In genomic region chr4:123305789-123306188, GRCm38 (mm10) we compare ENCODE assay signal across 9 mouse cellular contexts. TPM values are rescaled to one million over a fixed set of nuclear protein-coding genes. Genes with fewer than 3 reads are reported as not detected.
DNase-seq lines count a peak whose midpoint lies in the region; ATAC-seq and TF ChIP-seq lines count a peak whose summit lies in the region.
"Had no signal": no experiment of that assay in that cellular context is flagged by ENCODE, and none has a peak within 500 bp of the region (broad histone marks: within the 10 kb centered on the region; RNA-seq: fewer than 3 reads in every experiment).

No protein-coding gene starts in this region.

- peak; percentile 89 for TF ChIP-seq CTCF in heart, adult 2 months (IDR thresholded peaks at IDR 0.05)
- peak; percentile 42 for TF ChIP-seq CTCF in ES-Bruce4 (IDR thresholded peaks at IDR 0.05; ENCODE audit: low read depth, low read length)

- TF ChIP-seq EP300 in heart, adult 2 months (IDR thresholded peaks at IDR 0.05; ENCODE audit: insufficient read depth, low read depth, low read length): no peak
- TF ChIP-seq EP300 in ES-Bruce4 (IDR thresholded peaks at IDR 0.05; ENCODE audit: insufficient read depth, low read depth, low read length): no peak

- H3K9me3 ChIP-seq in ES-Bruce4 (replicated peaks; ENCODE audit: control insufficient read depth, insufficient read depth, low read length, poor library complexity, severe bottlenecking): peaks cover 6% of the 10 kb centered on the region
- H3K9me3 ChIP-seq in hindbrain, embryonic 12.5 days (replicated peaks): no peaks in the 10 kb centered on the region
- peaks cover 5% of the 10 kb centered on the region; the same call in 1 of the 2 replicates for H3K9me3 ChIP-seq in liver, embryonic 11.5 days (ENCODE audit: control insufficient read depth, low read length)

- DNase-seq in heart, adult 2 months: peak; percentile 19 to 49
- no peak for DNase-seq in heart, adult 11 months
- DNase-seq in embryo, embryonic 10 days (ENCODE audit: low spot score): peak; percentile 74
- DNase-seq in liver, embryonic 11.5 days (ENCODE audit: low spot score): peak; percentile 60
- DNase-seq in naive thymus-derived CD4-positive, alpha-beta T cell, adult 2 months (ENCODE audit: low read depth): peak; percentile 71
- DNase-seq in spleen, postnatal 4 days (ENCODE audit: low spot score in 2 of 2): no peak

- ATAC-seq in hindbrain, embryonic 12.5 days (ENCODE audit: low FRiP score): 0 out of 2 replicates have a peak, but pooled peaks have one; percentile 19
- peak; percentile 60 for ATAC-seq in liver, embryonic 11.5 days (replicated peaks; ENCODE audit: low FRiP score)

- TF ChIP-seq POLR2A in heart, adult 2 months (IDR thresholded peaks at IDR 0.05; ENCODE audit: insufficient read depth, low read depth, low read length): no peak
- TF ChIP-seq POLR2A in ES-Bruce4 (IDR thresholded peaks at IDR 0.05; ENCODE audit: insufficient read depth, low read length): no peak

- no peaks in the 10 kb centered on the region for H3K27me3 ChIP-seq in heart, adult 2 months (ENCODE audit: control insufficient read depth, insufficient read depth, low read length)
- H3K27me3 ChIP-seq in ES-Bruce4 (ENCODE audit: control insufficient read depth, insufficient read depth, low read length, poor library complexity, severe bottlenecking): no peaks in the 10 kb centered on the region
- no peaks in the 10 kb centered on the region for H3K27me3 ChIP-seq in hindbrain, embryonic 12.5 days
- no peaks in the 10 kb centered on the region for H3K27me3 ChIP-seq in liver, embryonic 11.5 days (replicated peaks; ENCODE audit: control insufficient read depth, insufficient read depth, low read length)

- no peaks in the 10 kb centered on the region for H3K36me3 ChIP-seq in heart, adult 2 months (ENCODE audit: control insufficient read depth, insufficient read depth, low read length)
- peaks cover 15% of the 10 kb centered on the region for H3K36me3 ChIP-seq in ES-Bruce4 (ENCODE audit: control insufficient read depth, insufficient read depth, low read length, poor library complexity, severe bottlenecking)
- peaks cover 38% of the 10 kb centered on the region for H3K36me3 ChIP-seq in hindbrain, embryonic 12.5 days
- peaks cover 25% of the 10 kb centered on the region for H3K36me3 ChIP-seq in liver, embryonic 11.5 days (ENCODE audit: control insufficient read depth, insufficient read depth, low read length)

- H3K4me3 ChIP-seq in heart, adult 2 months: no peak overlapping the region
- no peak overlapping the region for H3K4me3 ChIP-seq in ES-Bruce4 (ENCODE audit: low read depth, low read length)
- no peak overlapping the region for H3K4me3 ChIP-seq in hindbrain, embryonic 12.5 days
- no peak overlapping the region for H3K4me3 ChIP-seq in liver, embryonic 11.5 days (ENCODE audit: low read depth, low read length)

- H3K79me2 ChIP-seq in heart, adult 2 months (replicated peaks; ENCODE audit: control insufficient read depth, insufficient read depth, low read length): no peaks in the 10 kb centered on the region

- H3K4me1 ChIP-seq in heart, adult 2 months (ENCODE audit: control insufficient read depth, insufficient read depth, low read length): peaks cover 1% of the 10 kb centered on the region; the same call in 1 of the 2 replicates
- H3K4me1 ChIP-seq in ES-Bruce4 (ENCODE audit: control insufficient read depth, insufficient read depth, low read length): no peaks in the 10 kb centered on the region
- H3K4me1 ChIP-seq in hindbrain, embryonic 12.5 days: no peaks in the 10 kb centered on the region
- no peaks in the 10 kb centered on the region for H3K4me1 ChIP-seq in liver, embryonic 11.5 days (replicated peaks; ENCODE audit: control insufficient read depth, insufficient read depth, low read length)

- 10% methylated on average over 3 of the region's 3 CpGs for WGBS in heart, adult 2 months
- 46% methylated on average over 3 of the region's 3 CpGs for WGBS in hindbrain, embryonic 12.5 days
- 21% methylated on average over 3 of the region's 3 CpGs for WGBS in liver, embryonic 11.5 days

- H3K9ac ChIP-seq in heart, adult 2 months (ENCODE audit: low read depth, low read length): no peak overlapping the region
- H3K9ac ChIP-seq in ES-Bruce4 (ENCODE audit: low read depth, poor library complexity, severe bottlenecking): no peak overlapping the region
- H3K9ac ChIP-seq in hindbrain, embryonic 12.5 days: no peak overlapping the region
- H3K9ac ChIP-seq in liver, embryonic 11.5 days (ENCODE audit: low read depth, low read length): no peak overlapping the region

- no peak overlapping the region for H3K4me2 ChIP-seq in hindbrain, embryonic 12.5 days (replicated peaks)
- H3K4me2 ChIP-seq in liver, embryonic 11.5 days: no peak overlapping the region

- intact Hi-C loops in heart, adult 2 months (cut with DNase I): loop anchor here (5.0 to 10.0 kb wide), 5 partner anchors 52 to 589 kb away; no protein-coding TSS in a partner anchor

- no peak overlapping the region for H3K27ac ChIP-seq in heart, adult 2 months
- H3K27ac ChIP-seq in ES-Bruce4 (ENCODE audit: insufficient read depth, low read length): no peak overlapping the region
- H3K27ac ChIP-seq in hindbrain, embryonic 12.5 days: no peak overlapping the region
- no peak overlapping the region for H3K27ac ChIP-seq in liver, embryonic 11.5 days (ENCODE audit: low read depth, low read length)

RNA-seq across cellular contexts. Expression of gene Oxct2a, which starts 17.6 kb away (rescaled TPM):
- total RNA-seq in heart, adult 2 months (2021): not detected
- 0.06 TPM in 1 of 2 replicates, not detected in the other for polyA plus RNA-seq in heart, adult 2 months (2012; rRNA removed)
- polyA plus RNA-seq in ES-Bruce4 (2011; ENCODE audit: insufficient read depth, insufficient read length, low read depth, missing spikeins): 0.45 TPM in 1 of 2 replicates, not detected in the other
- polyA plus RNA-seq in hindbrain, embryonic 12.5 days (2016; fragmentation: Nextera tagmentation; extraction: Ambion mirVana): not detected in 2 replicates
- 0.18 TPM in 1 of 2 replicates, not detected in the other for polyA plus RNA-seq in liver, embryonic 11.5 days (2014; fragmentation: Nextera tagmentation; extraction: Ambion mirVana)
- polyA plus RNA-seq: frontal cortex, adult 2 months had no signal

RNA-seq across cellular contexts. Expression of gene Bmp8a, which starts 37.3 kb away (rescaled TPM):
- not detected for total RNA-seq in heart, adult 2 months (2021)
- polyA plus RNA-seq in heart, adult 2 months (2012; rRNA removed): not detected in 2 replicates
- polyA plus RNA-seq in ES-Bruce4 (2011; ENCODE audit: insufficient read depth, insufficient read length, low read depth, missing spikeins): 2.3 and 2.4 TPM in 2 replicates
- polyA plus RNA-seq in hindbrain, embryonic 12.5 days (2016; fragmentation: Nextera tagmentation; extraction: Ambion mirVana): 0.36 TPM in 1 of 2 replicates, not detected in the other
- polyA plus RNA-seq in liver, embryonic 11.5 days (2014; fragmentation: Nextera tagmentation; extraction: Ambion mirVana): 0.42 and 0.63 TPM in 2 replicates

RNA-seq across cellular contexts. Expression of gene Pabpc4, which starts 43.6 kb away (rescaled TPM):
- 100 to 1,000 TPM; 336 to 376 TPM for total RNA-seq in heart, adult 2 months (2021)
- 207 and 299 TPM in 2 replicates for polyA plus RNA-seq in heart, adult 2 months (2012; rRNA removed)
- polyA plus RNA-seq in ES-Bruce4 (2011; ENCODE audit: insufficient read depth, insufficient read length, low read depth, missing spikeins): 221 and 225 TPM in 2 replicates
- 36.1 and 36.4 TPM in 2 replicates for polyA plus RNA-seq in hindbrain, embryonic 12.5 days (2016; fragmentation: Nextera tagmentation; extraction: Ambion mirVana)
- 119 and 147 TPM in 2 replicates for polyA plus RNA-seq in liver, embryonic 11.5 days (2014; fragmentation: Nextera tagmentation; extraction: Ambion mirVana)

Comparison
In these comparisons a context has a peak if more than half of its experiments do, and no peak if none do; other contexts are left out.
1. DNase-seq: peak in heart, adult 2 months (2 of 2), embryo, embryonic 10 days (single experiment), liver, embryonic 11.5 days (single experiment) and naive thymus-derived CD4-positive, alpha-beta T cell, adult 2 months (single experiment); none in heart, adult 11 months (single experiment) and spleen, postnatal 4 days (0 of 2).